Mouse (Mus musculus) bone marrow macrophage, adult 2 months (primary cell): ENCODE measurements at regions not wholly inside any gene's neighbourhood (a gene's known extent, or its start where the extent isn't known, plus 50 kb on each side); places are given as distances from the start of the nearest gene placed in this dataset.

ENCODE experiments used
- H3K27ac ChIP-seq: 2 replicates; pipeline ENCODE4 v1.5.1; 2012; ENCODE audit warnings: low read depth, low read length; ENCODE audit not compliant: insufficient read depth
- H3K4me1 ChIP-seq: 2 replicates; pipeline ENCODE4 v1.6.1; 2012; ENCODE audit warnings: low read length; ENCODE audit not compliant: control insufficient read depth, insufficient read depth
- H3K4me3 ChIP-seq: 2 replicates; pipeline ENCODE4 v1.5.1; 2012; ENCODE audit warnings: mild to moderate bottlenecking, low read length, moderate library complexity; ENCODE audit not compliant: insufficient read depth
- CTCF ChIP-seq: IDR thresholded peaks from 2 replicates; pipeline ENCODE4 v1.5.1; 2012; ENCODE audit warnings: low read depth, mild to moderate bottlenecking, low read length, moderate library complexity
- POLR2A ChIP-seq: IDR thresholded peaks from 2 replicates; pipeline ENCODE4 v1.6.1; 2012; ENCODE audit warnings: mild to moderate bottlenecking, low read depth, low read length, borderline replicate concordance

GRCm38 (mm10) chr2:11390667-11391334, 163.1 kb downstream of the Pfkfb3 start:
- Histone ChIP-seq H3K4me3 (no peak overlapping the region), H3K27ac (no peak overlapping the region), H3K4me1 (peaks cover 15% of the 10 kb centered on the region)
- TF ChIP-seq CTCF (no peak), POLR2A (no peak)

- Histone ChIP-seq H3K27ac (no peak overlapping the region), H3K4me1 (peaks cover 15% of the 10 kb centered on the region), H3K4me3 (no peak overlapping the region)
- TF ChIP-seq POLR2A: no peak
- no peak for TF ChIP-seq CTCF
These were observed 166.3 kb downstream of the Pfkfb3 start for GRCm38 (mm10) chr2:11387623-11388022.

GRCm38 (mm10) chr2:11383815-11384214, 170.1 kb downstream of the Pfkfb3 start:
- Histone ChIP-seq H3K27ac (no peak overlapping the region), H3K4me1 (peaks cover 15% of the 10 kb centered on the region), H3K4me3 (no peak overlapping the region)
- TF ChIP-seq CTCF (no peak), POLR2A (no peak)

- H3K4me1 ChIP-seq: peaks cover 38% of the 10 kb centered on the region
These were observed 176.7 kb downstream of the Pfkfb3 start for GRCm38 (mm10) chr2:11377213-11377612.

GRCm38 (mm10) chr2:11375726-11376454, 178.0 kb downstream of the Pfkfb3 start:
- Histone ChIP-seq H3K27ac (peak overlapping the region; percentile 23; the same call in 1 of the 2 replicates), H3K4me1 (peaks cover 38% of the 10 kb centered on the region), H3K4me3 (no peak overlapping the region)
- no peak for TF ChIP-seq CTCF
- no peak for TF ChIP-seq POLR2A

More at GRCm38 (mm10) chr2:11377213-11377612, 176.7 kb downstream of the Pfkfb3 start:
- Histone ChIP-seq H3K4me3 (no peak overlapping the region), H3K27ac (peak overlapping the region; percentile 47)
- no peak for TF ChIP-seq CTCF
- no peak for TF ChIP-seq POLR2A

DNA sequence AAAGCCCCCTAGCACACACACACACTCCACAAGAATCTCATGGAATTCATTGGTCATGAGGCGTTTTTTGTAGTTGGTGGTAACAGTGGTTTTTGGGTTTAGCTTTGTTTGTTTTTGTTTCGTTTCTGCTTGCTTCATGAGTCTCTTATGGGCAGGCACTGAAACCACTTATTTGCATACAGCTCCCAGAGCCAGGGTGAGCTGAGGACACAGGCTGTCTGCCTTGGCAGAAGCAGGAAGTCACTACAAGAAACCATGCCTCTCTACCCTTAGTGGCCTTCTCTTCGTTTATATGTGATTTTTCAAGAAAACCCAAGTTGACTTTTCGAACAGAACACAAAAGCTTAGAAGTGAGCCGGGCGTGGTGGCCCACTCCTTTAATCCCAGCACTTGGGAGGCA, 178.8 kb downstream of the Pfkfb3 start:
- peaks cover 38% of the 10 kb centered on the region for H3K4me1 ChIP-seq
- TF ChIP-seq CTCF: no peak
- no peak for TF ChIP-seq POLR2A
- H3K4me3 ChIP-seq: peak overlapping the region; percentile 46
- peak overlapping the region; percentile 82 for H3K27ac ChIP-seq

DNA sequence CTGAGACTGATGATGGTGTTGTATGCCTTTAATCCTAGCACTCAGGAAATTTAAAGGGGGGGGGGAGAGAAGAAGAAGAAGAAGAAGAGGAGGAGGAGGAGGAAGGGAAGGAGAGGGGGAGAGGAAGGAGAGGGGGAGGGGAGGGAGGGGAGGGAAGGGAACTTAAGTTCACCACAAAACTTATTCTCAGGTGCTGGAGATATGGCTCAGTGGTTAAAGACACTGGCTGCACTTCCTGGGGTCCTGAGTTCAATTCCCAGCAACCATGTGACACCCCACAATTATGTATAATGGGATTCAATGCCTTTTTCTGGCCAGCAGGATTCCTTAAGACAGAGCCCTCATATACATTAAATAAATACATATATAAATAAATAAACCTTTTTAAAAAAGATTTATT, 183.6 kb downstream of the Pfkfb3 start:
- no peak overlapping the region for H3K4me3 ChIP-seq
- H3K27ac ChIP-seq: no peak overlapping the region
- H3K4me1 ChIP-seq: peaks cover 18% of the 10 kb centered on the region
- no peak for TF ChIP-seq CTCF
- TF ChIP-seq POLR2A: no peak

- H3K4me3 ChIP-seq: no peak overlapping the region
These were observed 186.6 kb downstream of the Pfkfb3 start for GRCm38 (mm10) chr2:11367319-11367718.

DNA sequence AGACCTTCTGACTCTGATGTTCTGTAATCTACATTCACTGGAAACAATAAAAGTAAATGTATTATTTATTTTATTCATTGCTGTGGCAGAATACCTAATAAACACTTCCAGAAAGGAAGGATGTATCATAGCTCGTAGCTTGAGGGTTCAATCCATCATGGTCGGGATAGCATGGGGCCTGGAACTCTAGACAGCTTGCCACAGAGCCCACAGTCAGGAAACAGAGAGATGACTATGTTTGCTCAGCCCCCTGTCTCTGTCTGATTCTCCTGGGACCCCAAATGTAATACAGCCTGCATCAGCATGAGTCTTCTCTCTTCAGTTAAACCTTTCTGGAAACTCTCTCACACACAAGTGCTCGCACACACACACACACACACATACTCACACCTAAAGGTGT, 188.1 kb downstream of the Pfkfb3 start:
- peaks cover 12% of the 10 kb centered on the region for H3K4me1 ChIP-seq

More at GRCm38 (mm10) chr2:11367319-11367718, 186.6 kb downstream of the Pfkfb3 start:
- Histone ChIP-seq H3K27ac (no peak overlapping the region), H3K4me1 (peaks cover 11% of the 10 kb centered on the region)
- no peak for TF ChIP-seq POLR2A
- TF ChIP-seq CTCF: no peak

GRCm38 (mm10) chr2:11365371-11365770, 188.5 kb downstream of the Pfkfb3 start:
- Histone ChIP-seq H3K27ac (no peak overlapping the region), H3K4me3 (no peak overlapping the region), H3K4me1 (peaks cover 13% of the 10 kb centered on the region)
- no peak for TF ChIP-seq POLR2A
- TF ChIP-seq CTCF: no peak

More for the DNA sequence above, 188.1 kb downstream of the Pfkfb3 start:
- TF ChIP-seq POLR2A (no peak), CTCF (no peak)
- Histone ChIP-seq H3K4me3 (no peak overlapping the region), H3K27ac (no peak overlapping the region)
